Mouse (Mus musculus): Measurements from ENCODE around the gene Klk11. TPM values are rescaled to one million over a fixed set of nuclear protein-coding genes. Genes with fewer than 3 reads are reported as not detected.

Gene Klk11
- total and polyA plus RNA-seq, 2 experiments from 2014 or later: not detected

DNA sequence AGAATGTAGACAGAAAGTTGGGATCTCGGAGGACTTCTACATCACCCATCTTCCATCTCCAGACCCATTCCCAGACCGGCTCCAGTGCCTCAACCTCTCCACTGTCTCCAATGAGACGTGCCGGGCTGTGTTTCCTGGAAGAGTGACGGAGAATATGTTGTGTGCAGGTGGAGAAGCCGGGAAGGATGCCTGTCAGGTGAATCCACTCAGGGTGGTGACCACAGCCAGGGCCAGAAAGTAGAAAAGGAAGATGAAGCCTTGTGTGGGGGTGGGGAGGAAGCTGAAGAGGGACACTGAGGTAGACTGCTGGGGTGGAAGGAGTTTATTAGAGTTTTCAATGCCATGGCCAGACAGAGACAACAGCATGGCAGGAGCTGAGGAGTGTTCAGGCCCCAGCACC lies 2.5 kb upstream of the Klk11 start:
- no peak for ATAC-seq
- H3K4me2 ChIP-seq (ENCODE audit: low read depth, low read length): no peak overlapping the region
- 97% methylated on average over 6 of the region's 6 CpGs for WGBS
- no peaks in the 10 kb centered on the region for H3K36me3 ChIP-seq (ENCODE audit: insufficient read depth, low read length)
- no peak for DNase-seq (ENCODE audit: low spot score)
- no peak for TF ChIP-seq CTCF (IDR thresholded peaks at IDR 0.05; ENCODE audit: low read depth)
- no peaks in the 10 kb centered on the region for H3K4me1 ChIP-seq (ENCODE audit: insufficient read depth, low read length)
- no peaks in the 10 kb centered on the region for H3K27me3 ChIP-seq (ENCODE audit: insufficient read depth, low read length)
- no peak overlapping the region for H3K27ac ChIP-seq
- H3K9ac ChIP-seq (replicated peaks; ENCODE audit: low read length): no peak overlapping the region
- no peaks in the 10 kb centered on the region for H3K9me3 ChIP-seq (ENCODE audit: low read length)
- H3K4me3 ChIP-seq (ENCODE audit: low read length): no peak overlapping the region

DNA sequence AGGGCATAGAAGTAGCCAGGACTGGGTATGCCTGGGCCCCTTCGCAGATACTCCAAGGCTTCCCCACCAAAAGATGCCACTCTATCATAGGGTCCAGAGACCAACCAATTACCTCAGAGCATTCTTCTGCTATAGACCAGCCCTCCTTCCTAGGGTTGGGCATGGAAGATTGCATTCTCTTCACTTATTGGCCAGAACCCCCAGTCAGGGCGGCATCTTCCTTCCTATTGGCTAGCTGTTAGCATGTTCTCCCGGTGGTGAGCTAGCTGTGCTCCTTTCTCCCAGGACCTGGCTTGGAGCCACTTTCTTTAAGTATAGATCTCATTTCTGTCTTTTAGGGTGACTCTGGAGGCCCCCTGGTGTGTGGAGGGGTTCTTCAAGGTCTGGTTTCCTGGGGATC lies 1.5 kb upstream of the Klk11 start:
- no peak for TF ChIP-seq CTCF (IDR thresholded peaks at IDR 0.05; ENCODE audit: low read depth)
- 75% methylated on average over 3 of the region's 3 CpGs for WGBS
- no peaks in the 10 kb centered on the region for H3K27me3 ChIP-seq (ENCODE audit: insufficient read depth, low read length)
- H3K9me3 ChIP-seq (ENCODE audit: low read length): no peaks in the 10 kb centered on the region
- no peak overlapping the region for H3K9ac ChIP-seq (replicated peaks; ENCODE audit: low read length)
- H3K4me3 ChIP-seq (ENCODE audit: low read length): no peak overlapping the region
- H3K27ac ChIP-seq: no peak overlapping the region
- no peaks in the 10 kb centered on the region for H3K4me1 ChIP-seq (ENCODE audit: insufficient read depth, low read length)
- H3K36me3 ChIP-seq (ENCODE audit: insufficient read depth, low read length): no peaks in the 10 kb centered on the region
- ATAC-seq (no peak), DNase-seq (ENCODE audit: low spot score) (no peak)
- no peak overlapping the region for H3K4me2 ChIP-seq (ENCODE audit: low read depth, low read length)

DNA sequence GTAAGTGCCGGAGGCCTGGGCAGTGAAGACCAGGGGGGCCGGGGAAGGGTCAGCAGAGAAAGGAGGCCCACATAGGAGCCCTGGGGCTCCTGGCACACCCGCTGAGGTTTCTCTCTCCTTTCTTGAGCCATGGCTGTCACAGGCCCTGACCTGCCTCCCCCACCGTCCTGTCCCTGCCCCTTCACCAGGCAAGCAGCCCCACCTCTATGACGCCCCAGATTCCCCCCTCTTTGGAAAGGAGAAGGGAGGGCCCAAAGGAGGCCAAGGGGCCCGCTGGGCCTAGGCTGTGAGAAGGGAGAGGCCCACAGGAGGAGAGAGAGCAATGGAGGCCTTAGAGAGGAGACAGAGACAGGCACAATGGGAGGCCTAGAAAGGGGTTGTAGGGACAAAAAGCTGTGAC lies 398 bp downstream of the Klk11 start:
- no peaks in the 10 kb centered on the region for H3K4me1 ChIP-seq (ENCODE audit: insufficient read depth, low read length)
- no peaks in the 10 kb centered on the region for H3K36me3 ChIP-seq (ENCODE audit: insufficient read depth, low read length)
- no peak overlapping the region for H3K4me3 ChIP-seq (ENCODE audit: low read length)
- H3K9me3 ChIP-seq (ENCODE audit: low read length): no peaks in the 10 kb centered on the region
- TF ChIP-seq CTCF (IDR thresholded peaks at IDR 0.05; ENCODE audit: low read depth): no peak
- no peak overlapping the region for H3K4me2 ChIP-seq (ENCODE audit: low read depth, low read length)
- WGBS: 37% methylated on average over 6 of the region's 6 CpGs
- no peak overlapping the region for H3K27ac ChIP-seq
- no peak overlapping the region for H3K9ac ChIP-seq (replicated peaks; ENCODE audit: low read length)
- ATAC-seq (no peak), DNase-seq (ENCODE audit: low spot score) (no peak)
- no peaks in the 10 kb centered on the region for H3K27me3 ChIP-seq (ENCODE audit: insufficient read depth, low read length)

DNA sequence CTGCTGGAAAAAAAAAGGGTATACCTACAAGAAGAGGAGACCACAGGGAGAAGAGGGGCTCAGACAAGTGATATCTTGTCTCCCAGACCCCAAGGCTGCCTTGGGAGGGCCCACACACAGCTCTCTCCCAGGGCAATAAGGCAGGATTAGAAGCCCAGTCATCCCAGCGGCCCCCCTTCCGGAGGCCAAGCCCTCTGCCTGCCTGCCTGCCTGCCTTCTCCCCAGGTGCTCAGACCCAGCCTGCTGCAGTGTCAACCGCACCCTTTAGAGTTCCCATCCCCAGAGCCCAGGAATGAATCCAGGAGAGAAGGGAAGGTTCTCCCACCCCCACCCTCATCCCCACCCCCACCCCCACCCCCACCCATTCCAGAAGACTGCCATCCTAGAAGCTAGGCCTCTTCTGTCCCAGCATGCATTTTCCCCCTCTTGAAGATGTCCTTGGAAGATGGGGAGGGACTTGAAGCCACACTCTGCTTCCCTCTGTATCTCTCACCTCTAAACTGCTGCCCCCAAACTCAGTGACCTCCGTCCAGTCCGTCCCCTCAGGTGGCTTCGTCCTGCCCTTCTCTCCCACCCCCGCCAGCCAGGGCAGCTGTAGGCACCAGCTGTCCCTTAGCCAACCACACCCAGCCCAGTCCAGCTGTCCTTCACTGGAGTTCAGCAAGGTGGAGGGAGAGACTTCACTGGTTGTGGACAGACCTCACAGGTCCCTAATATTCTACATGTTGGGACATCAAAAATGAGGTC lies 1.1 kb downstream of the Klk11 start:
- Histone ChIP-seq H3K27me3 (ENCODE audit: insufficient read depth, low read length) (no peaks in the 10 kb centered on the region), H3K4me1 (ENCODE audit: insufficient read depth, low read length) (no peaks in the 10 kb centered on the region), H3K4me2 (ENCODE audit: low read depth, low read length) (no peak overlapping the region), H3K27ac (no peak overlapping the region), H3K36me3 (ENCODE audit: insufficient read depth, low read length) (no peaks in the 10 kb centered on the region), H3K9ac (replicated peaks; ENCODE audit: low read length) (no peak overlapping the region), H3K4me3 (ENCODE audit: low read length) (no peak overlapping the region), H3K9me3 (ENCODE audit: low read length) (no peaks in the 10 kb centered on the region)
- DNase-seq (ENCODE audit: low spot score): no peak
- no peak for TF ChIP-seq CTCF (IDR thresholded peaks at IDR 0.05; ENCODE audit: low read depth)
- WGBS: 54% methylated on average over 7 of the region's 7 CpGs
- no peak for ATAC-seq

DNA sequence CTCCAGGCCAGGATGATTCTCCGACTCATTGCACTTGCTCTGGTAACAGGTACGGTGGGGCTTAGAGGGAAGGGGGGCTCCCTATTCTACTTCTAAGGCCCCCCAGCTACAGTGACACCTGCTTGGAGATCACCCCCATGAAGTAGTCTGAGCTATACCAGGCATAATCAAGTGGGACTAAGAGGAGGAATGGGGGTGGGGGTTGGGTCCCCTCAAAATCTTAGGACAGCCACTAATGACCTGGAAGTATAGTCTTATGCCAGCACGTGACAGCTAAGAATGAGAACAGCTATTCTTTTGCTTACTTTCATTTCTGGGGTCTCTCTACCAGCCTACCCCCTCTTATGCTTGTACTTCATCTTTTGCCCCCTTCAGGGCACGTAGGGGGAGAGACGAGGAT lies 2.1 kb downstream of the Klk11 start:
- H3K4me2 ChIP-seq (ENCODE audit: low read depth, low read length): no peak overlapping the region
- DNase-seq (ENCODE audit: low spot score) (no peak), ATAC-seq (no peak)
- H3K9me3 ChIP-seq (ENCODE audit: low read length): no peaks in the 10 kb centered on the region
- H3K9ac ChIP-seq (replicated peaks; ENCODE audit: low read length): no peak overlapping the region
- 80% methylated on average over 5 of the region's 5 CpGs for WGBS
- no peaks in the 10 kb centered on the region for H3K4me1 ChIP-seq (ENCODE audit: insufficient read depth, low read length)
- TF ChIP-seq CTCF (IDR thresholded peaks at IDR 0.05; ENCODE audit: low read depth): no peak
- no peaks in the 10 kb centered on the region for H3K36me3 ChIP-seq (ENCODE audit: insufficient read depth, low read length)
- no peak overlapping the region for H3K4me3 ChIP-seq (ENCODE audit: low read length)
- no peak overlapping the region for H3K27ac ChIP-seq
- H3K27me3 ChIP-seq (ENCODE audit: insufficient read depth, low read length): no peaks in the 10 kb centered on the region

DNA sequence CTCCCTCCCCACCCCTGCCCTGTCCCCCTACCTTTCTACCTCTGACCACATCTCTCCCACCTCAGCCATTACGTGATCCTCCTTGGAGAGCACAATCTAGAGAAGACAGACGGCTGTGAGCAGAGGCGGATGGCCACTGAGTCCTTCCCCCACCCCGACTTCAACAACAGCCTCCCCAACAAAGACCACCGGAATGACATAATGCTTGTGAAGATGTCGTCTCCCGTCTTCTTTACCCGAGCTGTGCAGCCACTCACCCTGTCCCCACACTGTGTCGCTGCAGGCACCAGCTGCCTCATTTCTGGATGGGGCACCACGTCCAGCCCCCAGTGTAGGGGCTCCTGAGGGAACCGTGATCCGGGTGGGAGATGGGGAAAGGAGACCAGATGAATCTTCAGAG lies 3.0 kb downstream of the Klk11 start:
- H3K9me3 ChIP-seq (ENCODE audit: low read length): no peaks in the 10 kb centered on the region
- DNase-seq (ENCODE audit: low spot score) (no peak), ATAC-seq (no peak)
- no peak for TF ChIP-seq CTCF (IDR thresholded peaks at IDR 0.05; ENCODE audit: low read depth)
- WGBS: 91% methylated on average over 12 of the region's 12 CpGs
- H3K4me3 ChIP-seq (ENCODE audit: low read length): no peak overlapping the region
- no peaks in the 10 kb centered on the region; the same call in 1 of the 2 replicates for H3K4me1 ChIP-seq (ENCODE audit: insufficient read depth, low read length)
- no peaks in the 10 kb centered on the region for H3K27me3 ChIP-seq (ENCODE audit: insufficient read depth, low read length)
- H3K4me2 ChIP-seq (ENCODE audit: low read depth, low read length): no peak overlapping the region
- no peak overlapping the region for H3K27ac ChIP-seq
- no peak overlapping the region for H3K9ac ChIP-seq (replicated peaks; ENCODE audit: low read length)
- no peaks in the 10 kb centered on the region for H3K36me3 ChIP-seq (ENCODE audit: insufficient read depth, low read length)

DNA sequence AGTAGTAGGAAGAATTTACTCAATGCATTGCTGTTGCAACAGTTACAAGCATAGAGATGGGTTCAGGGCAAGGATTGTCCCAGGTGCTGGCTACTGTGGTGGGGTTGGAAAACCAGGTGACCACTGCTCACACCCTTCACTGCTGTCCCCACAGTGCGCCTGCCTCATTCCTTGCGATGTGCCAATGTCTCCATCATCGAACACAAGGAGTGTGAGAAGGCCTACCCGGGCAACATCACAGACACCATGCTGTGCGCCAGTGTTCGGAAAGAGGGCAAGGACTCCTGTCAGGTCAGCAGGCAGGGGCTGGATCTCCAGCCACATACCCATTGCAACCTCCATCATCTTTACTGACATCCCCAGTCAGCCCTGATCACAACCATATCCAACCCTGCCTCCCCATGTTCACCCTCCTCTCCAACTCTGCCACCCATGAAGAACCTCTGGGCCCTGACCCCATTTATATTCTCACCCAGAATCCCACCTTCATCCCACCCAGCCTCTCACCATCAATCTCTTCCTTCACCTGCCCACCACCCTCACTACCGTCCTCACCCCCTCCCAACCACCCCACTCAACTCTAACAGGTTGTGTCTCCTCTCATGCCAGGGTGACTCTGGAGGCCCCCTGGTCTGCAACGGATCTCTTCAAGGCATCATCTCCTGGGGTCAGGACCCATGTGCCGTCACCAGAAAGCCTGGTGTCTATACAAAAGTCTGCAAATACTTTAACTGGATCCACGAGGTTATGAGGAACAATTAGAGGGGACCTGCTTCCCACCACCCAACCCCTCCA lies 4.0 kb downstream of the Klk11 start:
- H3K4me3 ChIP-seq (ENCODE audit: low read length): no peak overlapping the region
- no peaks in the 10 kb centered on the region for H3K9me3 ChIP-seq (ENCODE audit: low read length)
- peaks cover 3% of the 10 kb centered on the region; the same call in 1 of the 2 replicates for H3K27me3 ChIP-seq (ENCODE audit: insufficient read depth, low read length)
- H3K4me1 ChIP-seq (ENCODE audit: insufficient read depth, low read length): peaks cover 5% of the 10 kb centered on the region; the same call in 1 of the 2 replicates
- TF ChIP-seq CTCF (IDR thresholded peaks at IDR 0.05; ENCODE audit: low read depth): no peak
- WGBS: 88% methylated on average over 10 of the region's 10 CpGs
- H3K4me2 ChIP-seq (ENCODE audit: low read depth, low read length): no peak overlapping the region
- no peak overlapping the region for H3K27ac ChIP-seq
- no peaks in the 10 kb centered on the region for H3K36me3 ChIP-seq (ENCODE audit: insufficient read depth, low read length)
- H3K9ac ChIP-seq (replicated peaks; ENCODE audit: low read length): no peak overlapping the region
- ATAC-seq: no peak
- DNase-seq (ENCODE audit: low spot score): no peak

All from hindbrain, postnatal 0 days (tissue).